Mouse (Mus musculus) stomach, embryonic 16.5 days (tissue): ENCODE data around the gene Gart. TPM values are rescaled to one million over a fixed set of nuclear protein-coding genes. Genes with fewer than 3 reads are reported as not detected.

Source experiments
- polyA plus RNA-seq: library from polyadenylated mRNA; unstranded; fragments of >200 nt; fragmentation: Nextera tagmentation; extraction: Ambion mirVana; gene quantifications from 2 replicates; pipeline ENCODE4 v1.2.1, GENCODE M21; 2015

Gart gene
- polyA plus RNA-seq, 1 experiment from 2014 or later, result 104 TPM

Other genes starting within 250 kb of the Gart start
- 52.3 and 58.1 TPM in 2 replicates for gene Il10rb, start 240.8 kb downstream of the Gart start, polyA plus RNA-seq
- gene Ifnar1, start 161.7 kb downstream of the Gart start, polyA plus RNA-seq, result 47.2 and 47.3 TPM in 2 replicates
- 53.7 and 58.0 TPM in 2 replicates for gene Ifngr2, start 99.9 kb downstream of the Gart start, polyA plus RNA-seq
- 48.7 and 62.2 TPM in 2 replicates for gene Tmem50b, start 49.2 kb downstream of the Gart start, polyA plus RNA-seq
- 2.7 and 2.9 TPM in 2 replicates for gene Dnajc28, start 27.9 kb downstream of the Gart start, polyA plus RNA-seq
- gene Son, start 554 bp upstream of the Gart start, polyA plus RNA-seq, result 89.8 and 98.8 TPM in 2 replicates
- gene Donson, start 41.8 kb upstream of the Gart start, polyA plus RNA-seq, result 11.7 and 16.9 TPM in 2 replicates
- gene Cryzl1, start 82.0 kb upstream of the Gart start, polyA plus RNA-seq, result 62.2 and 69.9 TPM in 2 replicates
- 16.8 and 18.1 TPM in 2 replicates for gene Itsn1, start 82.3 kb upstream of the Gart start, polyA plus RNA-seq